Mouse (Mus musculus): ENCODE data around the gene Meis2. TPM values are rescaled to one million over a fixed set of nuclear protein-coding genes. Genes with fewer than 3 reads are reported as not detected.

Meis2 gene
- total and polyA plus RNA-seq, 2 experiments from 2014 or later, result 106 to 204 TPM

- 89% methylated on average over 3 of the region's 3 CpGs for WGBS
- Histone ChIP-seq H3K27ac (ENCODE audit: low read depth, low read length) (no peak overlapping the region), H3K4me3 (ENCODE audit: low read depth, low read length) (no peak overlapping the region), H3K36me3 (ENCODE audit: insufficient read depth) (no peaks in the 10 kb centered on the region), H3K4me1 (ENCODE audit: insufficient read depth) (no peaks in the 10 kb centered on the region), H3K9ac (no peak overlapping the region), H3K9me3 (ENCODE audit: low read length) (no peaks in the 10 kb centered on the region), H3K27me3 (ENCODE audit: insufficient read depth, low read length) (no peaks in the 10 kb centered on the region), H3K4me2 (ENCODE audit: low read depth) (no peak overlapping the region)
- DNase-seq (no peak), ATAC-seq (no peak)
- no peak for TF ChIP-seq CTCF (IDR thresholded peaks at IDR 0.05; ENCODE audit: low read depth)
Observed at GRCm38 (mm10) chr2:115925744-115926143, 139.9 kb downstream of the Meis2 start.

DNA sequence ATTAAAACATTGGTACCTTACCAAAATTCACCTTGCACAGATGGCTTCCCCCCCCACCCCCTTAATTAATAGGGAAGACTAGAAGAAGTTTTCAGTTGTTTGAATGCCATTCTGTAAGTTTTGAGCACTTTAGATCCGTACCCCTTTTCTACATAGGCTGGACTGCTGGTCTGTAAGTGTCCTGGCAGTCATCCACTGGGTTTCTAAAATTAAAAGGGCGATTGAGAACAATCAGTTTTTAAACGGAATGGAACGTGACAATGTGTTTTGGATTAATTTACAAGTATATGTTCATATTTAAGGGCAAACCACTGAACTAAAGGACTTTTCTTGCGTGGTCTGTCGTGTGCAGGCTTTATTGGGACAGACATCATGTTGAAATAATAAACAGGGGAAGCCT lies 141.2 kb downstream of the Meis2 start:
- Histone ChIP-seq H3K27ac (ENCODE audit: low read depth, low read length) (no peak overlapping the region), H3K36me3 (ENCODE audit: insufficient read depth) (peaks cover 5% of the 10 kb centered on the region; the same call in 1 of the 2 replicates), H3K9me3 (ENCODE audit: low read length) (no peaks in the 10 kb centered on the region), H3K4me2 (ENCODE audit: low read depth) (no peak overlapping the region), H3K9ac (no peak overlapping the region), H3K27me3 (ENCODE audit: insufficient read depth, low read length) (no peaks in the 10 kb centered on the region), H3K4me3 (ENCODE audit: low read depth, low read length) (no peak overlapping the region), H3K4me1 (ENCODE audit: insufficient read depth) (no peaks in the 10 kb centered on the region)
- DNase-seq (no peak), ATAC-seq (no peak)
- WGBS, result 53% methylated on average over 6 of the region's 6 CpGs
- TF ChIP-seq CTCF (IDR thresholded peaks at IDR 0.05; ENCODE audit: low read depth), result no peak

DNA sequence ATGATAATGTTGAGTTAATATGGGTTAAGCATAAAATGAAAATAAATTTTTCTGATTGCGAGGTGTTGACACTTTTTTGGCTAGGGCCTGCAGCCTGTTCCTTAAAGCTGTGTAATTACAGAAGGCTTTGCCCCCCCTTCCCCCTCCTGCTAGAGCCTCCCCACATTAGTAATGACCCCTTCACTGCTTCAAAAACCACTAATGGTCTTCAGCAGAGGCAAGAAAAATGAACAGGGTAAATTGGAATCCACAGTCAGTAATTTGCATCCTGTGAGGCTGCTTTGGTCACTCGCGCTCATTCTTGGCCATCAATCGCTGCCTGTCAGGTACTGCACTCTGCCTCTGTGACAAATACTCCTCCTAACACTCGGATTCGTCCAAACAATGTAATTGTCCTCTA lies 142.4 kb downstream of the Meis2 start:
- WGBS, result 28% methylated on average over 6 of the region's 6 CpGs
- no peak for TF ChIP-seq CTCF (IDR thresholded peaks at IDR 0.05; ENCODE audit: low read depth)

DNA sequence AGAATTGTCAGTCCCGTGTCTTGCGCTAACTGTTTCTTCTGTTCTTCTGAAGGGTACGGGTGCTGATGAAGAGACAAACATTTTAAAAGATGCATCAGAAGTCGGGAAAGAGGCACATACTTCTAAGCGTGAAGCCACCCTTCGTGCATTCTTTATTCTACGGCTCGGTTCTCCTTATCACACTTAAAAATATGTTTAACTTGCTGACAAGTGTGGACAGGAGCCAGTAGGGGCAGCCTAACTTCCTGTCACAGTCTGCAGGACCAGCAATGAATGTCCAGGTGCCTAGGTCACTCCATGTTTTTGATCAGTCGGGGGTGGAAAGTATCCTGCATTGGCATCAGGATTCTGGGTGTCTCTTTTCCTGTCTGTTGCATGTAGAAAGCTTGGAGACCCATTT lies 144.0 kb downstream of the Meis2 start:
- WGBS, result 81% methylated on average over 9 of the region's 9 CpGs
- H3K9me3 ChIP-seq (ENCODE audit: low read length), result no peaks in the 10 kb centered on the region
- no peak overlapping the region for H3K4me3 ChIP-seq (ENCODE audit: low read depth, low read length)
- H3K9ac ChIP-seq, result no peak overlapping the region
- H3K27me3 ChIP-seq (ENCODE audit: insufficient read depth, low read length), result no peaks in the 10 kb centered on the region
- H3K36me3 ChIP-seq (ENCODE audit: insufficient read depth), result peaks cover 5% of the 10 kb centered on the region; the same call in 1 of the 2 replicates
- H3K4me2 ChIP-seq (ENCODE audit: low read depth), result no peak overlapping the region
- H3K4me1 ChIP-seq (ENCODE audit: insufficient read depth), result no peaks in the 10 kb centered on the region
- ATAC-seq, result no peak
- H3K27ac ChIP-seq (ENCODE audit: low read depth, low read length), result 0 out of 2 replicates have a peak overlapping the region, but pooled peaks have one; percentile 24
- DNase-seq, result no peak
- TF ChIP-seq CTCF (IDR thresholded peaks at IDR 0.05; ENCODE audit: low read depth), result no peak

More for the DNA sequence above, 142.4 kb downstream of the Meis2 start:
- no peak overlapping the region for H3K4me3 ChIP-seq (ENCODE audit: low read depth, low read length)
- no peak overlapping the region for H3K9ac ChIP-seq
- DNase-seq (no peak), ATAC-seq (peak; percentile 21)
- no peaks in the 10 kb centered on the region for H3K9me3 ChIP-seq (ENCODE audit: low read length)
- H3K27ac ChIP-seq (ENCODE audit: low read depth, low read length), result 0 out of 2 replicates have a peak overlapping the region, but pooled peaks have one; percentile 31
- no peaks in the 10 kb centered on the region for H3K4me1 ChIP-seq (ENCODE audit: insufficient read depth)
- H3K4me2 ChIP-seq (ENCODE audit: low read depth), result no peak overlapping the region
- no peaks in the 10 kb centered on the region for H3K27me3 ChIP-seq (ENCODE audit: insufficient read depth, low read length)
- peaks cover 5% of the 10 kb centered on the region; the same call in 1 of the 2 replicates for H3K36me3 ChIP-seq (ENCODE audit: insufficient read depth)

DNA sequence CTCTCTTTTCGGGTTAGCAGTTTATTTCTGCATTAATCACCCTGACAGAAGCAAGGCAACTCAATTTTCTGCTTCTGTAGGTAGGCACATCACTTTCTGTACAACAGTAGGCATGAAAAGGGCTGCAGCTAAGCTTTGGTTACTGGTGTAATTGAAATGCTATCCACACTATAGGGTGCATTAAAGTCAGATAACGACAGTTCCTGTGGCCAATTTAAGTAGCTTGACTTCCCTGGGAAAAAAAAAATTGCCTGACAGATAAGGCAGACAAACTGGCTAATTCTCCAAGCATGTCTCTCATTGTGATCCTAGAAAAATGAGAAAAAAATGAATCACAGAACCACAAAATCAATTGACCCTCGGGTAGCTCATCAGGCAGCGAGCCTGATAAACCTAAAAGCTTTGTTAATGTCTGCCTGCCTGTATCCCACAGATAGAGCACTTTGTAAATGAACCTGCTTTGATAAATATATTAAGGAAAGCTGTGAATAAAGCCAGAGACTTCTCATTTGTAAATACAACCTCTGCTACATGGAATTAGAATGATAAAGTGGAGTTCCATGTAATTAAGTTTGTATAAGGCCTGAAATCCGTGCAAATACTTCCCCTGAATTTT lies 145.2 kb downstream of the Meis2 start:
- no peak overlapping the region for H3K27ac ChIP-seq (ENCODE audit: low read depth, low read length)
- H3K36me3 ChIP-seq (ENCODE audit: insufficient read depth), result peaks cover 5% of the 10 kb centered on the region; the same call in 1 of the 2 replicates
- no peak for TF ChIP-seq CTCF (IDR thresholded peaks at IDR 0.05; ENCODE audit: low read depth)
- H3K4me1 ChIP-seq (ENCODE audit: insufficient read depth), result no peaks in the 10 kb centered on the region
- H3K4me2 ChIP-seq (ENCODE audit: low read depth), result no peak overlapping the region
- H3K9me3 ChIP-seq (ENCODE audit: low read length), result no peaks in the 10 kb centered on the region
- ATAC-seq (no peak), DNase-seq (no peak)
- H3K9ac ChIP-seq, result no peak overlapping the region
- H3K4me3 ChIP-seq (ENCODE audit: low read depth, low read length), result no peak overlapping the region
- no peaks in the 10 kb centered on the region for H3K27me3 ChIP-seq (ENCODE audit: insufficient read depth, low read length)
- 29% methylated on average over 5 of the region's 5 CpGs for WGBS

GRCm38 (mm10) chr2:115919141-115920071 lies 146.2 kb downstream of the Meis2 start:
- TF ChIP-seq CTCF (IDR thresholded peaks at IDR 0.05; ENCODE audit: low read depth), result no peak
- no peak overlapping the region for H3K9ac ChIP-seq
- ATAC-seq, result no peak
- no peak for DNase-seq
- H3K27me3 ChIP-seq (ENCODE audit: insufficient read depth, low read length), result no peaks in the 10 kb centered on the region
- H3K9me3 ChIP-seq (ENCODE audit: low read length), result no peaks in the 10 kb centered on the region
- H3K4me2 ChIP-seq (ENCODE audit: low read depth), result no peak overlapping the region
- WGBS, result 68% methylated on average over 14 of the region's 14 CpGs
- H3K36me3 ChIP-seq (ENCODE audit: insufficient read depth), result peaks cover 5% of the 10 kb centered on the region; the same call in 1 of the 2 replicates
- H3K27ac ChIP-seq (ENCODE audit: low read depth, low read length), result no peak overlapping the region
- no peaks in the 10 kb centered on the region for H3K4me1 ChIP-seq (ENCODE audit: insufficient read depth)
- no peak overlapping the region for H3K4me3 ChIP-seq (ENCODE audit: low read depth, low read length)

GRCm38 (mm10) chr2:115918561-115918960 lies 147.1 kb downstream of the Meis2 start:
- no peak overlapping the region for H3K4me3 ChIP-seq (ENCODE audit: low read depth, low read length)
- TF ChIP-seq CTCF (IDR thresholded peaks at IDR 0.05; ENCODE audit: low read depth), result no peak
- H3K36me3 ChIP-seq (ENCODE audit: insufficient read depth), result peaks cover 5% of the 10 kb centered on the region; the same call in 1 of the 2 replicates
- ATAC-seq, result no peak
- no peaks in the 10 kb centered on the region for H3K27me3 ChIP-seq (ENCODE audit: insufficient read depth, low read length)
- H3K4me1 ChIP-seq (ENCODE audit: insufficient read depth), result no peaks in the 10 kb centered on the region
- DNase-seq, result no peak
- no peaks in the 10 kb centered on the region for H3K9me3 ChIP-seq (ENCODE audit: low read length)
- no peak overlapping the region for H3K4me2 ChIP-seq (ENCODE audit: low read depth)
- H3K27ac ChIP-seq (ENCODE audit: low read depth, low read length), result no peak overlapping the region
- H3K9ac ChIP-seq, result no peak overlapping the region

All from forebrain, postnatal 0 days (tissue).